Mouse (Mus musculus) heart, adult 18-20 months (tissue): Measurements from ENCODE around the gene Man1a2. TPM values are rescaled to one million over a fixed set of nuclear protein-coding genes. Genes with fewer than 3 reads are reported as not detected.

Experiments used
- total RNA-seq, 2 experiments: library from RNA; stranded (reverse); gene quantifications; 2 replicates each; pipeline ENCODE4 v1.2.3; 2021

Man1a2 gene
- total RNA-seq, 2 experiments from 2014 or later = 44.9 to 45.8 TPM

Other genes with a start within 250 kb of the Man1a2 start
- gene Tent5c, start 196.2 kb downstream of the Man1a2 start, total RNA-seq = 10 to 100 TPM; 24.2 to 25.7 TPM
- gene Vtcn1, start 140.0 kb upstream of the Man1a2 start, total RNA-seq = under 1 TPM; 0.10 to 0.59 TPM
- gene Trim45, start 236.7 kb upstream of the Man1a2 start, total RNA-seq = 10 to 100 TPM; 10.5 to 12.1 TPM